Mouse (Mus musculus) thymus, adult 2 months (tissue): ENCODE results near the gene Sfi1.
"Not testable (repeated sequence)": the region's sequence is repeated elsewhere in the genome, so short reads cannot be mapped to it uniquely, and the experiment has no call there.

Source experiments
- CTCF ChIP-seq: fragments of 200-500 bp; IDR thresholded peaks from 2 replicates; pipeline ENCODE4 v1.5.1; 2012; ENCODE audit warnings: mild to moderate bottlenecking, control low read depth, low read length, moderate library complexity, borderline replicate concordance; ENCODE audit not compliant: control insufficient read depth, poor library complexity, insufficient read depth; ENCODE audit errors: extremely low read depth
- POLR2A ChIP-seq: fragments of 200-500 bp; IDR thresholded peaks from 2 replicates; pipeline ENCODE4 v1.6.1; 2012; ENCODE audit warnings: mild to moderate bottlenecking, low read length, control low read depth, moderate library complexity; ENCODE audit not compliant: control insufficient read depth, poor library complexity, insufficient read depth; ENCODE audit errors: extremely low read depth

DNA sequence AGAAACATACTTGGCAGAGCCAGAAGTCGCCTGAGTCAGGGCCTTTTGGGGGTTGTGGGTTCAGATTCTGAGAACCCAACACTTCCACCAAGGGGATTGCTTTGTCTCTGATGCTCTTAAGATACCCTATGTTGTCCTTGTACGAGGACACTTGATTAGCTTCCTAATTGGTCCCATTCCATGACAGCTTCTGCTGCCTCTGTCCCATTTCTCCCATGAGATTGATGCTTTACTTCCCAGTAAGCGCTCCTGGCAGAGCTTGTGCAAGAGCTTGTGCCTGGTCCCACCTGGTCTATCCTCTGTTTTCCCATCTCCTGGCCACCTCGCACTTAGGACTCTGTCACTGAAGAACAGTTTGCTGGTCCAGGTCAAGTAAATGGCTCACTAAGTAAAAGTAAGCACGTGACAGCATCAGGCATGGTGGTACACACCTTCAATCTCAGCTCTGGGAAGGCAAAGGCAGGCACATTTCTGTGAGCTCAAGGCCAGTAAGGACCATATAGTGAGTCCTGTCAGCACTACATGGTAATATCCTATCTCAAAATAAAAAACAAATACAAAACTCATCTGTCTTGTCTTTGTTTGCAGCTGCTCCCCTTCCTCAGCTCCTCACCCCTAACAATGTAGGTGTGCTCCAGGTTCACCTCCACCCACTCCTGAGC is 30.9 kb downstream of the Sfi1 start:
- not testable (repeated sequence) for TF ChIP-seq POLR2A, CTCF
